Mouse (Mus musculus): ENCODE results near the gene Gne.

GRCm38 (mm10) chr4:44011799-44012198, 72.2 kb downstream of the Gne start:
- TF ChIP-seq CTCF (IDR thresholded peaks at IDR 0.05; ENCODE audit: control insufficient read depth, insufficient read depth, insufficient read length) (no peak), MAX (IDR thresholded peaks at IDR 0.05) (no peak), FOSL1 (IDR thresholded peaks at IDR 0.05; ENCODE audit: insufficient read depth, low read length, poor library complexity, severe bottlenecking) (no peak), CEBPB (IDR thresholded peaks at IDR 0.05; ENCODE audit: low read depth) (no peak), MYOG (IDR thresholded peaks at IDR 0.05; ENCODE audit: control insufficient read depth, extremely low read depth, insufficient read length) (no peak), MYOD1 (IDR thresholded peaks at IDR 0.05; ENCODE audit: control insufficient read depth, insufficient read length, low read depth) (no peak)

Data from C2C12 (cell line).